Mouse (Mus musculus) adrenal gland, postnatal 25 days (tissue): ENCODE data around the gene Cdkn1a. TPM values are rescaled to one million over a fixed set of nuclear protein-coding genes. Genes with fewer than 3 reads are reported as not detected.
"Not testable (repeated sequence)": the region's sequence is repeated elsewhere in the genome, so short reads cannot be mapped to it uniquely, and the experiment has no call there.

ENCODE experiments used
- DNase-seq: peaks from one replicate; pipeline ENCODE4 v3.0.0; 2021; ENCODE audit warnings: mixed read lengths
- total RNA-seq: library from RNA; stranded (reverse); gene quantifications from 2 replicates; pipeline ENCODE4 v1.2.3, GENCODE M21; 2021

Gene Cdkn1a
- total RNA-seq, 1 experiment from 2014 or later: 8.9 TPM

DNA sequence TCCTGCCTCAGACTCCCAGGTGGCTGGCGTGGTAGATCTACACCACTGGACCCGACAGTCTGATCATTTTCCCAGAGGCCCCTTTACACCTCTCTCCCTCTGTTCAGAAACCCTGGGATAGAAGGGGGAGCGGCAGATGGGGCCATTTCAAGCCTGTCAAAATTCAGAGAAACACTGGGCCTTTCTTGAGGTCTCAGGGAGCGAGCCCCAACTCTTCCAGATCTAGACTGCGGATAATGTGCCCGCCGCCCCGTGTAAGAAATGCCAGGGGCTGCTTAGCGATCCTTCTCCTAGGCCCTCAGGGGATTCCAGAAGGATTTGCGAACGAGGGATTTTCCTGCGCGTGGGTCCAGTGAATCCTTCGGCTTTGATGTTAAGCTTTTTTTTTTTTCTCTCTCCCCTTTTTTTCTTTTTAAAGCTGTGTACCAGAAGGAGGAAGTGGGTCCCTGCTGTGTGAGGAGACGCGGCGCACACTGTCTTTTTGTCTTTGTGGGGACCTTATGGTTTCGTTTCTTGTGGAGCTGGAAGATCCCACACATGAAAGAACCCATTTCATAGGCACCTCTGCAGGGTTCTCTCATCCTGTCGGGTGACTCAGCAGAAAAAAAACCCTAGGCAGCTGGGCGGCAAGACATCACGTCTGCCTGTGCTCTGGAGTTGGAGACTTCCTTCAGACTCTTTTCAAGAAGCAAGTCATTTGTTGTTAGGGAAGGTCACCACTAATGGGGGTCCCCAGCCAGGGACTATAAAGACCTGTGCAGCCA is 9.0 kb upstream of the Cdkn1a start:
- no peak for DNase-seq

DNA sequence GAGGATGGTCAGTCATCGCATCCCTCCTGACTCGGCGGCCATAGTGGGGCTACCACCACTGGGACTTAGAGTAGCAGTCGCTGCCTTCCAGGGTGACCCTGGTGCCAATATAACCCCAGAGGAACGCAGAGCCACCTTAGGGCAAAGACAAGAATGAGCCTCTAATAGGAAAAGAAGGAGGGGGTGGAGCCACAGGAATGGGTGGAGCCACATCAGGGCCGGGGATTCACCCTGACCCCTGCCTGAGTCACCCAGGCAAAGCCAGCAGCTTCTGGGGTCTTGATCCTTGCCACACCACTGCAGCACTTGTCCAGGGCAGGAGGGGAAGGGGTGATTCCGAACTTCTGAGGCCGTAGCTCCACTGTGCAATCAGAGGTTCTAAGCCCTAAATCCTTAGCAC is 7.2 kb upstream of the Cdkn1a start:
- no peak for DNase-seq

DNA sequence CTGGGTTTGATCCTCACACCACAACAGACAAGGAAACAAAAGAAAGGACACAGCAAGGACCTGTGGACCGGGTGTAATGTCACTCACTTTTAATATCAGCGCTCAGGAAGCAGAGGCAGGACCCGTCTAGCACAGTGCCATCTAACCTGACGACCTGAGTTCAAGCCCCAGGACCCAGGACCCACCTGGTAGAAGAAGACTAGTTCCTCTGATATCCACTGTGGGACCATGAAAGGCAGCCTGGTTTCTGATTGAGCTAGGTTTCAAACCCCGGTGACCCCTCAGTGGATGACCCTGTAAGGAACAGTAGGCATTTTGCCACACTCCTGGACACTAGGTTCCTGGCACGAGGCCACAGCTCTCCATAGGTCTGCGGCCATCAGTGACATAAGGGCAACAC is 6.1 kb upstream of the Cdkn1a start:
- DNase-seq: no peak

DNA sequence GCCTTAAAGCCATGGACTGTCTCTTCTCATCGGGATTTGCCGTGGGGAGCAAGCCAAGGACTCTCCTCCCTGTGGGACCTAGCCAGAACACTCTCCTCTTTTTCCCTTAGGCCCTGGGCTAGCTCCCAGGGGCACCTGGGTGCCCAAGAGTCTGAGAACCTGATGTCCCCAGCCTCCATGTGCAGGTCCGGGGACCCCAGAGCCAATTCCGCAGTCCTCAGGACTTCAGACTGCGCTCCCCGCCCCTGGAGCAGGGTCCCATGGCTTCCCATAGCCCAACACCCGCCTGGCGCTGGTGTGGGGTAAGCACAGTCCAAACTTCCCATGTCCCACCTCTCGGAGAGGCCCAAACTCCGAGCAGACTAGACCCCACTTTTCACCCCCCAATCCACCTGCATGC is 5.5 kb upstream of the Cdkn1a start:
- no peak for DNase-seq

DNA sequence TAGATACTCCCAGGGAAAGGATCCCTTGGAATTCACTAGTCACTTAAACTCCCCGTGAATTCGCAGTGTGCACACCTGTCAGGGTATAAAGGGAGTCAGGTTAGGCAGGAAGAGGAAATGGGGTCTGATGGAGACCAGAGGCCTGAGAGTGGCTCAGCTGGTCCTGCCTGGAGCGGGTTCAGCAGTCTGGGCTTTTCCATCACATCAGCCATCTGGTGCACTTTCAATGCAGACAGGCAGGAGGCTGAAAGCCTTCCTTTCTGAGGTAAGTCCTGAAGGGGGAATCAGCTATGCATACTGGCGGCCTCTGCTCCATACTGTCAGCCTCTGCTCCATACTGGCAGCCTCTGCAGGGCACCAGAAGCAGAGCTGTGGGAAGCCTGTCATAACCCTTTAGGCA is 3.9 kb upstream of the Cdkn1a start:
- no peak for DNase-seq

DNA sequence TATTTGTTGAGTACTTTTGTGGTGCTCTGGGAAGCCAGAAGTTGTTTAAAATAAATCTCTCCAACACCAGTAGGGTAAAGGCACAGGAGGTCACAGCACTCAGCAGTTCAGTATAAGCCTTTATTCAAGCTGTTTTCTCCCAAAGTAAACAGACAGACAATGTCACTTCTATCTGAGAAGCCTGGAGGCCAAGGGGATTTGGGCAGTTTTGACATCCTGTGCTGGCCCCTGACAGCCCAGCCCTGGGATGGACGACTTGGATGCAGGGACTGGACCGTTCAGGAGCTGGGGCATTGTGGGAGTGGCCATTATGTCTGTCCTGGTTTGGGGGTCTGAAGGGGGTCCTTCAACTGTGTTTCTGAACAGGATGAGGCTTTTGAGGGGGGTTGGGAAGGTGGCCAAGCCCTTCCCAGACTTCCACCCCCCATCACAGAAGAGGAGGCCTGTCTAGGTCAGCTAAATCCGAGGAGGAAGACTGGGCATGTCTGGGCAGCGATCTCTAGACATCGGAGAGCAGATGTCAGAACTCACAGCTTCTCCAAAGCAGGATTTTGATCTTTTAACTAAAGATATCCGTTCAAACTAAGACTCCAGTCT is 670 bp downstream of the Cdkn1a start:
- no peak for DNase-seq

DNA sequence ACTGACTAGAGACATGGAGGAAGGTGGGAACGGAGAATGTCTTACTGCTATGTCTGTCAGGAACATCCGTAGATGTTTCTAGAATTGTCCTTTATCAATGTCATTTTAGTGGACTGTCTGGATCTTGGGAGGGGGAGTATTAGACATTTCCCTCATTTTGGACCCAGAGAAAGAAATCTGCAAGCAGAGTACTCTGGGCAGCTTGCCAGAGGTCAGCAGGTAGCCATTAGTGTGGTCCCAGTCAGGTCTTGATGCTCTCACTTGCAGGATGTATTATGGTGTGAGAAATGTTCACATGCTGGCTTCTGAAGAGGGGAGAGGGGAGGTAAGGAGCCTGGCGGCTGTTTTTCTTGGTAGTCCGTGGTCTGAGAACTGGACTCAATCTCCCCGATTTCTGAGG is 1.7 kb downstream of the Cdkn1a start:
- no peak for DNase-seq

DNA sequence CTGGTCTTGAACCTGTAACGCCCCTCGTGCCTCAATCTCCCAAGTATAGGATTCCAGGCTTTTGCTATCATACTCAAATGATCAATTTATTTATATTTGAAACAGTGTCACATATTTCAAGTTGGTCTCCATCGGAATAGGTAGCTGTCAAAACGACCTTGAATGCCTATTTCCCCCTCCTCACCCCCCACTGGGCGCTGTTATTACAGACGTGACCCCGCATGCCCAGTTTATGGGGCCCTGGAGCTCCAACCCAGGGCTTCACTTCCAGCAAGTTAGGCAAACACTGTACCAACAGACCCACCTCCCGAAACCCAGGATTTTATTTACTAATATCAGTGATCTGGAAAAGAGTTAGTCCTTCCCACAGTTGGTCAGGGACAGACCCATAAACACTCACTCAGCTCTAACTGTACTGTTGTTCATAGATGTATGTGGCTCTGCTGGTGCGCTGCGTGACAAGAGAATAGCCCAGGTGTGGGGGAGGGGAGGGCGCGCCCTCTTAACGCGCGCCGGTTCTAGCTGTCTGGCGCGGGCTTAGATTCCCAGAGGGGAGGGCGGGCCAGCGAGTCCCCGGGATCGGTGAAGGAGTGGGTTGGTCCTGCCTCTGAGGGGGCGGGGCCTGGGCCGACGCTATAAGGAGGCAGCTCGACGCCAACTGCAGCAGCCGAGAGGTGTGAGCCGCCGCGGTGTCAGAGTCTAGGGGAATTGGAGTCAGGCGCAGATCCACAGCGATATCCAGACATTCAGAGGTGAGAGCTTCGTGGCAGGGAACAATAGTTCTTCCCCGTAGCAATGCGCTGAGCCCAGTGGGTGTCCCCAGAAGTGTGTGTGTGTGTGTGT is 2.6 kb downstream of the Cdkn1a start:
- DNase-seq: peak; percentile 88

DNA sequence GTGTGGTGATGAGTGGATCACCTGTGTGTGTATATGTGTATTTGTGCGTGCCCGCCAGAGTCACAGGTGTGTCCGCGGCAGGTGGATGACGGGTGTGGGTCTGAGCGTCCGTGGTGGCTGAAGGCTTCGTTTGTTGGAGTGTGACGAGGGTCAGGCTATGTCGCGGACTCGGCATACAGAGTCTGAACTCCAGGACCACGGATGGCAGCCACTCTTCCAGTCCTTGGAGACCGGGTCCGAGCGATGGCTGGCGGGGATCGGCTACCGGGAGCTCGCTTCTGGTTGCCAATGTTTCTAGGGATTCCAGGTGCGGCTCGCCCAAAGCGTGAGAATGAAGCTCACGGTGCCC is 3.2 kb downstream of the Cdkn1a start:
- peak; percentile 27 for DNase-seq

DNA sequence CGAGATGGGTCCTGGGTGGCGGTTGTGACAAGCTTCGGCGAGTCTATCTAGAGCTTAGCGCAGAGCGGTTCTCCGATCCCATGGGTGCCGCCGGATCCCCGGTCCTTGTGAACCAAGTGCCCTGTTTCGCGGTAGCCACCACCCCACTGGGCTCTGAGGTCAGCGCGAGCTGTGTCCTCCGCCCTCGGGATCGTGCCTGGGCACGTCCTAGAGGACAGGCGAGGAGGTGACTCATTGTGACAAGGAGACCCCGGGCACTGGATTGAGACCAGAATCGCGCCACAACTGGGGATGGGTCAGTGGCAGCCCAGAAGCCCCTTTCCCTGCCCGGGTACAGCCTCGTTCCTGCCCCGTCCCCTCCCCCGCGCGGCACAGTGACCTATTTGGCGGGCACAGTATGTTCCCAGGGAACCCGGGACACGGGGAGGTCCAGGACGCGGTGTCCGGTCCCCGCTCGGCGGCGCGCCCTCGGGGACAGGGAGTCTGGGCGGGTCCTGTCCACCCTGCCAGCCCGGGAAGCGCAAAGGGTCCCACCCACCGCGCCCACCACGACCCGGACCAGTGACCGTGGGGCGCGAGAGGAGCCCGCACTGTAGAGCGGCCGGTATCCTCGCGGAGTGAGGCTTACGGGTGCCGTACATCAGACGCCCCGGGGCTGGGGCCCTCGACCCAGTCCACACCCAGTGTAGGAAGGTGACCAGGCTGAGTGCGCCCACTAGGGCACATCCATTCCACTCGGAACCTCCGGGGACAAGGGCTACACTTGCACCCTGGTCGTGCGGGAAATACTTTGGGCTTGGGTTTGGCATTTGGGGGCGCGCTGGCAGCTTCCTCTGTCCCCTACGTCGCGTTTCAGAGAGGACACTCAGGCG is 3.8 kb downstream of the Cdkn1a start:
- peak; percentile 71 for DNase-seq

DNA sequence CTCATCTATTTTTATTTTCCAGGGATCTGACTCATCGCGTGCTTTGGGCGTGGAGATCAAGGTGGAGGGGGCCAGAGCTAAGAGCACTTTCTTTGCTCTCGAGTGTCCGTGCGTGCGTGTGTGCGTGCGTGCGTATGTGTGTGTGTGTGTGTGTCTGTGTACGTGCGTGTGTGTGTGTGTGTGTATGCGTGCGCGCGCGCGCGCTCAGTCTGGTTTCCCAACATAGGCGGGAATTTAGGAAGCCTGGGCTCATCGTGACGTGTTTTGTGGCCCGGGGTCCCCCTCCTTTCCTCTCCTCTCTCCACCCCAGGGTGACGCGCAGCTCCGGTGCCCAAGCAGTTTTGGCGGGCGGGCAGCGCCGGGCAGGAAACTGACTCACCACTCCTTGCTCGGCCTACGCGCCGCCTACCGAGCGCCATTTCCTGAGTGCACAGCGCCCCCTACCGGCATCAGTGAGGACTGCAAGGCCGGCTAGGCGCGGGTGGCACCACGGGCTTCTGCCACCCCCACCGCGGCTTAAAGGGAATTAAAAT is 4.5 kb downstream of the Cdkn1a start:
- peak; percentile 97 for DNase-seq

DNA sequence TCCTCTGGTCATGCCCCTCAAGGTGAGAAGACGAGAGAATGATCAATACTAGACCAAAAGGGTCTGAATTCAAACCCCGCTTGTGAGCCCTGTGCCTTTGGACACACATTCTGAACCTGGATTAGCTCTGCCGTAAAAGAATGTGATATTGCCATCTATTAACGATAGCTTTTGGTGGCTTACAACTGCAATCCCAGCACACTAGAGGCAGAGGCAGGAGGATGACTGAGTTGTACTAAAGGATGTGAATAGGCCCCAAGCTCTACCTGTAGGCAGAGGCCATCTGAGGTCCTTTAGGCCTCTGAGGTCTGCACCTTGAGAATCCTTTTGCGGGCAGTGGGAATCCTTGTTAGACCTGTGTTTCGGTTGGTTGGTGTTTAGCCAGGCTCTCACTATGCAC is 5.5 kb downstream of the Cdkn1a start:
- DNase-seq: no peak

DNA sequence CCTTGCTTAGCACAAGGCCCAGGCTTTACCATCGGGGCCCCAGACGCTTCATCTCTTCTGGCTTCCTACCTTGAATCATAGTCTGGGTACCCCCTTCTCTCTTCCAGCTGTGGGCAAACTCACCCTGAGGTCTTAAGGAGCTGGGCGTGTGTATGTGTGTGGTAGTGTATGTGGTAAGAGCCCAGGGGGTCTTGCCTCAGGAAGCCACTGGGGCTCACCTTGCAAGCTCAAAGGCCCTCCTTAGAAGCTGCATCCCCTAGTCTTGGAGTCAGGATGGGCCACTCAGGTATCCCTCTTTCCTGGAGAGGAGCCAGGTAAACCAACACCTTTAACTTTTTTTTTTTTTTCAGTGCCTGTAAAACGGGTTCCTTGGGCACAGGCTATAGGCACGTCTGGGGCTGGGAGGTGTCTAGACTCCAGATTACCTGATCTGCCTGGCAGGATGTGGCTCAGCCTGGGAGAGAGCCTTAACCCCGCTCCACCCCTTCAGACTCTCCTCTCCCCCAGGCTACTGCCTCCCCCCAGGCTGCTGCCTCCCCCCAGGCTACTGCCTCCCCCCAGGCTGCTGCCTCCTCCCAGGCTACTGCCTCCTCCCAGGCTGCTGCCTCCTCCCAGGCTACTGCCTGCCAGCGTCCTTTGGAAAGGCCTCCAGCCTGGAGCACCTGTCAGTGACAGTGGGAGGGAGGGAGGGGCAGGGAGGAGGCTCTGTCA is 6.2 kb downstream of the Cdkn1a start:
- no peak for DNase-seq

DNA sequence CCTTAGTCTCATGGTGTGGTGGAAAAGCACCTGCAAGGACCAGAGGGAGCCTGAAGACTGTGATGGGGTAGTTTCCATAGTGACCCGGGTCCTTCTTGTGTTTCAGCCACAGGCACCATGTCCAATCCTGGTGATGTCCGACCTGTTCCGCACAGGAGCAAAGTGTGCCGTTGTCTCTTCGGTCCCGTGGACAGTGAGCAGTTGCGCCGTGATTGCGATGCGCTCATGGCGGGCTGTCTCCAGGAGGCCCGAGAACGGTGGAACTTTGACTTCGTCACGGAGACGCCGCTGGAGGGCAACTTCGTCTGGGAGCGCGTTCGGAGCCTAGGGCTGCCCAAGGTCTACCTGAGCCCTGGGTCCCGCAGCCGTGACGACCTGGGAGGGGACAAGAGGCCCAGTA is 7.5 kb downstream of the Cdkn1a start:
- DNase-seq: no peak

DNA sequence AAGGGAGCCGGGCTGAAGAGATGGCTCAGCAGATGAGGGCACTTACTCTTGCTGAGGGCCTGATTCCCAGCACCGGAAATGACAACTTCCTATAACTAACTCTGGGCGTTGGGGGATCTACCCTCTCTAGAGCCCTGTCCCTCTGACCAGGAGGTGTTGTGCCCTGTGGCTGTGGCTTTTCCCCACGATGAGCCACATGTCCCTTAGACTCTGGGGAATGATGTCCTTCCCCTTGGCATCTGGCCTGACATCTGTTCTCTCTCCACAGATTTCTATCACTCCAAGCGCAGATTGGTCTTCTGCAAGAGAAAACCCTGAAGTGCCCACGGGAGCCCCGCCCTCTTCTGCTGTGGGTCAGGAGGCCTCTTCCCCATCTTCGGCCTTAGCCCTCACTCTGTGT is 8.3 kb downstream of the Cdkn1a start:
- DNase-seq: no peak

DNA sequence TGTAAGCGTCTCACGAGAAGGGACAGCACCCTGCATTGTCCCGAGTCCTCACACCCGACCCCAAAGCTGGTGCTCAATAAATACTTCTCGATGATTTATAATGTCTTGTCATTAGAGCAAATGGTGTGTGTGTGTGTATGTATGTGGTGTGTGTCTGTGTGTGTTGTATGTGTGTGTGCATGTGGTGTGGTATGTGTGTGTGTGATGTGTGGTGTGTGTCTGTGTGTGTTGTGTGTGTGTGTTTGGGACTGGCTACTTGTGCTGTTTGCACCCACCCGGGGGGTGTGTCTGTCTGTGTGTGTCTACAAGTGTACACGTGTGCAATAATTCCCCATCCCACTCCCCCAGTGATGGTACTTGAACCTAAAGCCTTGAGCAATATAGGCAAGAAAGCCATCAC is 9.9 kb downstream of the Cdkn1a start:
- DNase-seq: no peak

DNA sequence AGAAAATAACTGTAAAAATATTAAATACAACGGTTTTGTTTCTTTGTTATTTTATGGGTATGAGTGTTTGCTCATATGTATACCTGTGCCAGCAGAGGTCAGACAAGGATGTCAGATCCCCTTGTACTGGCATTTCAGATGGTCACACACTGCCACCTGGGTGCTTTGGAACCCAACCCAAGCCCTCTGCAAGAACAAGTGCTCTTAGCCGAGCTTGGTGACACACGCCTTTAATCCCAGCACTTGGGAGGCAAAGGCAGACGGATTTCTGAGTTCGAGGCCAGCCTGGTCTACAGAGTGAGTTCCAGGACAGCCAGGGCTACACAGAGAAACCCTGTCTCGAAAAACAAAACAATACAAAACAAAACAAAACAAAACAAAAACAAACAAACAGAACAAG is 19.6 kb downstream of the Cdkn1a start:
- DNase-seq: not testable (repeated sequence)

DNA sequence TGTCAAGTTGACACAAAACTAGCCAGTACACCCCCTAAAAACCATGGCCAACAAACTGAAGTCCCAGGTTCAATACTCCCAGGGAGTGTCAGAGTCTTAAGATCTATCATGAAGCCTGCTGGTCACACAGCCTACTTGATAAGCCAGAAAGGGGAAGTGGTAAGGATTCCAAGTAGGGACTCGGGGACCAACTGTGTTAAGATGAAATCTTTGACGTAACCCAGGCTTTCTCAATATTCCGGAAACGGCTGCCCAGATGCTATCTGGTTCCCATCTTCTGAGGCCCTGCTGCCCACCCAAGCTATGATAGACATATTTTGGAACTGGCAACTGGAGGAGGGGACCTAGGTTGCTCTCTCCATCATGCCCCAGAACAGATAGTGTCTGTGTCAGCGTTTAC is 20.6 kb downstream of the Cdkn1a start:
- no peak for DNase-seq

DNA sequence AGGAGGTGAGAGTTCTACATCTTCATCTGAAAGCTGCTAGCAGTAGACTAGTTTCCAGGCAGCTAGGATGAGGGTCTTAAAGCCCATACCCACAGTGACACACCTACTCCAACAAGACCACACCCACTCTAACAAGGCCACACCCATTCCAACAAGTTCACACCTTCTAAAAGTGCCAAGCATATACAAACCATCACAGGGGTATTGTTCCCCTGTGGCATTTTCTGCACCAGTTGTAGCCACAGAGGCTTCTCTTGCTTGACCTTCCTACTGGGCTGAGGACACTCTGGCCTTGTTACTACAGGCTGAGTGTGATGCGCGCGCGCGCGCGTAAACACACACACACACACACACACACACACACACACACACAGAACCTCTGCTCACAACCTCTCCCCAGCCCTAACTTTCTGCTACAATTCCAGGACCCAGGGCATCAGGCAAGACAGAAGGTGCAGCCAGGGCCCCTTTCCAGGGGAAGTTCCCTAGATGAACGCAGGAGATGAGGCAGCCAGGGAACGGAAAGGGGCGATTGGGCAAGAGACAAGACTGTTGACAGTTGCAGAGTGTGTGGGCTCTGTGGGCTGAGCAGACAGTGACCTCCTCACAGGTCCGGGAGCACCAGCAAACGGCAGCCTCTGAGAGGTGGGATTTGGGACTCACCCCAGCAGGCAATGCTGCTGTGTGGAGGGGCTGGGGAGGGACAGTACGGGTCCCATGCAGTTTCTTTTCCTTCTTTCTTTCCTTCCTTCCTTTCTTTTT is 23.0 kb downstream of the Cdkn1a start, which contains the start of gene Rab44:
Gene Rab44, plus strand, starts transcription at position 555 of the 762 bp plus-strand sequence.
- DNase-seq: no peak

DNA sequence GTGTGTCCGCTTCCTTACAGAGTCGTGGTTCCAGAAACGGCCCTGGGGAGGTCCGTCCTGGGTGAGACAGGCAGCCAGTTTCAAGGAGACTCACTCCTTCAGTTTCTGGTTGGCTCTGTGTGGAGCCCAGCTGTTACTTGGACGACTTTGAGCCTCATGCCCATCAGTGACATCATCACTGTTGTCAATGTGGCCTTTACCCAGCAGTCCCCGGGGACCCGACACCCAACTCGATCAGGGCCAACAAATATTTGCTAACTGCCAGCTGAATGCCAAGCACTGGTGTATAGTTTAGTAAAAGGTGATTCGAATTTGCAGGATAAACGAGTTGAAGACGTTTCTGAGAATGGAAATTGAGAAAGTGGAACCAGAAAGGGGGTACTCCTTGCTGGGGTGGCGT is 25.2 kb downstream of the Cdkn1a start:
- no peak for DNase-seq
